Mouse (Mus musculus): ENCODE results near the gene Mettl2.
"Not testable (repeated sequence)": the region's sequence is repeated elsewhere in the genome, so short reads cannot be mapped to it uniquely, and the experiment has no call there.

Mettl2 gene

GRCm38 (mm10) chr11:105125735-105126519 is at the start of gene Mettl2:
TSS of gene Mettl2 (plus strand) at chr11:105126425.
- DNase-seq: peak; percentile 85

- not testable (repeated sequence) for DNase-seq
Measured at GRCm38 (mm10) chr11:105112448-105112847, 13.8 kb upstream of the Mettl2 start.

DNA sequence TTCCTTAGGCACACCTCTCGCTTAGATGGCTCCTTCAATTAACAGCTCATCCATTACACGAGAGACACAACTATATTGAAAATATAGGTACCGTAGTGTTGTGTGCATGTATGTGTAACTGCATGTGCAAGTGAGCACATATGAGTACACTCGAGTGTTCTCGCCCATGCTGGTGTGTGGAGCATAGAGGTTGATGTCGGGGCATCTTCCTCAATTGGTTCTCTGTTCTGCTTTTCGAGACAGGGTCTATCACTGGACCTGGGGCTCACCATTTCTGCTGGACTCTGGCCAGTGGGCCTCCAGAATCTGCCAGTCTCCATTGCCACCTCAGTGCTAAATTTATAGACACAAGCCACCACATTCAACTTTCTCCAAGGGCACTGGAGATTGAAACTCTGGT is 8.4 kb upstream of the Mettl2 start:
- DNase-seq: no peak

GRCm38 (mm10) chr11:105120551-105121061 is 5.6 kb upstream of the Mettl2 start:
- no peak for DNase-seq

DNA sequence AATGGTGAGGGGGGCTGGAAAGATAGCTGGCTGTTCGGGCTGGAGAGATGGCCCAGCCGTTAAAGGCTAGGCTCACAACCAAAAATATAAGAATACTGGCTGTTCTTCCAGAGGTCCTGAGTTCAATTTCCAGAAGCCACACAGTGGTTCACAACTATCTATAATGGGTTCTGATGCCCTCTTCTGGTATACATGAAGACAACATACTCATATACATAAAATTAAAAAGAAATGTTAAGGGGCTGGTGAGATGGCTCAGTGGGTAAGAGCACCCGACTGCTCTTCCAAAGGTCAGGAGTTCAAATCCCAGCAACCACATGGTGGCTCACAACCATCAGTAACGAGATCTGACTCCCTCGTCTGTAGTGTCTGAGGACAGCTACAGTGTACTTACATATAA is 4.4 kb upstream of the Mettl2 start:
- not testable (repeated sequence) for DNase-seq

DNA sequence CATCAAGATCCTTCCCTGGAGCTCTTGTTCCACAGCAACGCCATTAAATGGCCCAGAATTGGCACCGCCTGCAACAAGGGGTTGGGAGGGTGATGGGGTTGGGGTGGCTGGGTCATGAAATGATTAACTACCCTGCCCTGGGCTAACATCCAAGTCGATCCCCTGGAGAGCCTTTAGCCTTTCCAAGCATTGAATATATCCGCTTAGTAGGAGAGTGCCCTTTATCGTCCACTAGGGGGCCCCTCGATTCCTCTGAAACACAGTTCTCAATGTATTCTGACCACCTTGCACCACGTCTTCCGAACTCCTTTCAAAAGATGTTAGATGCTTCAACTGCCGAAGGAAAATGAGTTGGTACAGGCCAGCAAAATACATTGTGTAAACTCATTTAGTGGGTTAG is 2.2 kb upstream of the Mettl2 start:
- DNase-seq: no peak

- no peak for DNase-seq
Measured at GRCm38 (mm10) chr11:105126520-105127029, 350 bp downstream of the Mettl2 start.

GRCm38 (mm10) chr11:105135692-105136091 is 9.5 kb downstream of the Mettl2 start:
- no peak for DNase-seq

GRCm38 (mm10) chr11:105137255-105137654 is 11.0 kb downstream of the Mettl2 start:
- not testable (repeated sequence) for DNase-seq

GRCm38 (mm10) chr11:105140512-105140911 is 14.3 kb downstream of the Mettl2 start:
- DNase-seq: not testable (repeated sequence)

DNA sequence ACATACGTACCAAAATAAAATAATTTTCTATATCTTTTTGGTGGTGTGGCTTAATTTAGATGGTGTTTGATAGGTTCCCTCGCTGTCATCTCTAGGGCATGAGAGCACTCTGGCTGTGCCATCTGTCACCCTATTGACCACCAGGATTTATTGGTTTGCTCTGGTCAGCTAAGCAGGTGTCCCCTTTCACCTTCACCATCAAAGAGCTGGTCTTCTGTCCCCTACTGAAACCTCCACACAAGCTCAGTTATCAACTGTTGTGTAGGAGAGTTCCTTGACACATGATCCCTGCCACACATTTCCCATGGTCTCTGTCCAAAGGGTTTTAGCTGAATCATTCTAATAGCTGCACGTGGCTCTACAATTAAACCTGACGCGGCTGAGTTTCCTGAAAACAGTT is 14.9 kb downstream of the Mettl2 start:
- no peak for DNase-seq

GRCm38 (mm10) chr11:105143564-105143963 is 17.3 kb downstream of the Mettl2 start:
- no peak for DNase-seq

DNA sequence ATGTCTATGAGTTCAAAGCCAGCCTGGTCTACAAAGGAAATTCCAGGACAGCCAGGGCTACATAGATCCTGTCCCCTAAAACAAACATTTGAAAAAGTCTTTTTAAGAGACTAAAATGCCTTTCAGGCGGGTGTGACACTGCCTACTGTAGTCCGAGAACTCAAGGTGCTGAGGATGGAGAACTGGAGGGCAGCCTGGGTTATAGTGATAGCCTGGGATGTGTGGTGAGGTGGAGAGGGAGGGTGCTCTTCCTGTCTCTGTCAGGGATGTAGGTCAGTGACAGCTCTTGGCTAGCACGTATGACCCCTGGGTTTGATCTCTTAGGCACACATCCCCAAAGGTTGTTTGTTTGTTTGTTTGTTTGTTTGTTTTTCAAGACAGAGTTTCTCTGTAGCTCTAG is 17.9 kb downstream of the Mettl2 start:
- no peak for DNase-seq

DNA sequence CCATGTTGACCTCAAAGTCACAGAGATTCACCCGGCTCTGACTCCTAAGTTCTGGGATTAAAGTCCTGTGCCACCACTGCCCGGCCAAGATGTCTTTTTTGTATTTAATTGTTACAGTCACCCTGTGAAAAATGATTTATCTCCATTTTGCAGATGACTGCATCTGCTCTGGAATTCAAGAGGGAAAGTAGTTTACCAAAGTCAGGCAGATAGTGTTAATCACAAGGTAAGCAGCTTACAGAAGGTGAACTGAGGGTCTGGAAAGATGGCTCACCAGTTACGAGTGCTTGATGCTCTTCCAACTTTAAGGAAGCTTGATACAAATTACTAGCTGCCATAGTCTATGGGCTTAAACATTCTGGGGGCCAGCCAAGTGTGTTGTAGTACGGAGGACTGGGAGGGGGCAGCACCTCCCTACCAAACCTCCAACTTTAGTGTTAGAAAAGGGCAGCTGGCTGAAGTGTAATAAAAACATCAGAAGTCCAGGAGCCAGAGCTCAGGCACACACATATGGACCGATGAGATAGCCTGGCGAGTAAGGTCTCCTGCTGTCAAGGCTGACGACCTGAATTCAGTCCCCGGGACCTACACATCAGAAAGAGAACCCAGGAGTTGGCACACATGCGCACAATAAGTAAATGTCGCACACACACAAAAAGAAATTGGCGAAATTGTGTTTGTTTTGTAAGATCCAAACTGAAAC is 18.4 kb downstream of the Mettl2 start:
- no peak for DNase-seq

- no peak for DNase-seq
Measured at GRCm38 (mm10) chr11:105145211-105145610, 19.0 kb downstream of the Mettl2 start.

- no peak for DNase-seq
Measured at GRCm38 (mm10) chr11:105146593-105146992, 20.4 kb downstream of the Mettl2 start, which contains the start of gene Gm10842. TSS of gene Gm10842 (plus strand) at chr11:105146893.

- DNase-seq: no peak
Measured at GRCm38 (mm10) chr11:105149353-105149752, 23.1 kb downstream of the Mettl2 start.

DNA sequence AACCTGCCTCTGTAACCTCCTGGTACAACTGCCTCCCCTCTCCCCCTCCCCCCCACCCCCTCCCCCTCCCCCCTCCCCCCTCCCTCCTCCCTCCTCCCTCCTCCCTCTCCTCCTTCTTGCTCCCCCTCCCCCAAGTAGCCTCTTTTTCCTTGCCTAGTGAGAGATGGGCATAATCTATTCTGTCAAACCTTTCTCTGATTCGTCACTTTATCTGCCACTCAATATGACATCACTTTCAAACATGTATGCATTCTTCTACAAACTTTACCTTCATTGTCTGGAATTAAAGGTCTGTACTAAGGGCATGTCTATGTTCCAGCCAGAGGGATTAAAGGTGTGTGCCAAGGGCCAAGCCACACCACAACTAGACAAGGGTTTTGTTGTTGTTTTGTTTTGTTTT is 23.5 kb downstream of the Mettl2 start:
- no peak for DNase-seq

- DNase-seq: no peak
Measured at GRCm38 (mm10) chr11:105150691-105151090, 24.5 kb downstream of the Mettl2 start.

DNA sequence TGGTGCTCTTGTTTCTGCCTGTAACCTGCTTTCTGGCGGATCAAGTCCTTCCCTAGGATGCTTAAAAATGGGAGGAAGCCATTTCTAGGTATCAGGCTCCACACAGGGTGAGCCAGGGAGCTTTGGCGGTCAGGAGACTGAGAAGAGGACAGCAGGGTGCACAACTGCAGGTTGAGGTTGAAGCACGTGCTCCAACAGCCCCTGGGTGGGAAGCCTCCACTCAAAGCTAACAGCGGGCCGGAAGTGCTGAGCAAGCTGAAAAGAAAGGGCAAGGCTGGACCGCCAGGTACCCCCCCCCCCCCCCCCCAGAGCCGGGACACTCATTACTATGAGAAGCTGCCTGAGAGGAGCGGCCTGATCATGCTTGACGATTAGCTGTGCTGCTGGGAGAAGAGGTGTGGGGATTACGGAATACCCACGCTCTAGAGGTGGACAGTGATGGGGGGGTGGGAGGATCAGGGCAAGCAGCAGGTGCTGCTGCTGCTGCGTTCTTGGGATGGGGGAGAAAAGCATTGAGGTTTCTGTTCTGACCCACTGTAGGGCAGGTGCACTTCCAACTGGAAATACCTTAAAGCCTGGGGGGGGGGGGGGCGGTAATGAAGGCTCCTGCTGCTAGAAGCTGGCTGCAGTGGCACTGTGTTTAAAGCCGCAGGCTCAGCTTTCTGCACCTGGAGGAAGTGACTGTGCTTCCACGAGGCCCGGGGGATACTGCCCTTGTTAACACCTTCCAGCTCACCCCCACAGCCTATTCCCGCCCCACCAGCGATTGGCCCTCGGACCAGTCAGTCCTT is 25.2 kb downstream of the Mettl2 start:
- no peak for DNase-seq

- no peak for DNase-seq
Measured at GRCm38 (mm10) chr11:105152017-105152300, 25.7 kb downstream of the Mettl2 start.

DNA sequence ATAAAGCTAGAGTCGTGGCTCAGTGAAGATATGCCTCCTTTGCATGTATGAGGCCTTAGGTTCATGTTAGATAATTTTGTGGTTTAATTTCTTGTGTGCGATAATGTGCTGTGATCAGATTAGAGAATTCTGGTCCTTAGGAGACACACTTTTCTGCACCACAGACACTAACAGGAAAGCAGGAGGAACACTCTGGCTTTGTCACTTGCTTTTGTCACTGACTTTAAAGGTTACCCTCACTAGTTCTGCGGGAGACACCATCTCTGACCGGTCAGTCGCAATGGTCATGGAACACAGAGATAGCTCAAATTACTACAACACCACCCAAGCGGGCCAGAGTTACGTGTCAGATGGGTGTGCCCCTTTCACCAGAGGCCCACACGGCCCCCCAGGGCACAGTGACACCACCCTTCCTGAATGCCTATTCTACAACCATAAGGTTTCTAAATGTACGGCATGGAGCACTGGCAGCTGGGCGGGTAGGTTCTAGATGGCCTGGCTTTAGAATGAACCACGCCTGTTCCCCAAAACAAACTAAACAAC is 26.2 kb downstream of the Mettl2 start:
- DNase-seq: no peak
